Mouse (Mus musculus) G1E (cell line): ENCODE measurements around the gene Grin1.

ENCODE experiments used
- CTCF ChIP-seq: IDR thresholded peaks from 2 replicates; pipeline ENCODE4 v1.5.1; 2012; ENCODE audit warnings: low read depth, low read length, inconsistent platforms, mixed read lengths
- TAL1 ChIP-seq: conservative IDR thresholded peaks from 2 replicates; pipeline ENCODE4 v1.6.1; 2012; ENCODE audit warnings: low read depth, low read length, inconsistent platforms, mixed read lengths

DNA sequence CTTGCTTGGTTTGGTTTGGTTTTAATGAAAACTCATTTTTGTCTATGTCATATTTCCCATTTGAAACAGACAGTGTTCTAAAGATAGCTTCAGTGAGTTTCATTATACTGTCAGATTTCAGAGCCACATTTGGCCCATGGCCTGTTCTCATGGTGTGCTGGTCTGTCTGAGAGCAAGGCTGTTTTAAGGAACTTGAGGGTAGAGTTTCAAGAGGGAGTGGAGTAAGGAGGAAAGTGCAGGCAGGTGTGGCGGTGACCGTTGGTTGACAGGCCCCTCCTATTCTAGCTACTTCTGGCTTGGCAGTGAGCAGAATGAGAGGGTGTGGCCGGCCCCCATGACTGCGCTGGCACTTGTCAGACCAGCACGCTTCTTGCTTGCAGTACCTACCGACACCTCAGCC is 19.3 kb upstream of the Grin1 start:
- TF ChIP-seq CTCF (no peak), TAL1 (no peak)
